Mouse (Mus musculus) intestine, embryonic 15.5 days (tissue): ENCODE data around the gene Wnt10b. TPM values are rescaled to one million over a fixed set of nuclear protein-coding genes. Genes with fewer than 3 reads are reported as not detected.

Source experiments
- ATAC-seq: fragments of 200-750 bp; cut with Nextera tagmentation; 2 replicates; pipeline ENCODE4 v1.8.0; 2017; ENCODE audit warnings: moderate TSS enrichment, moderate library complexity
- H3K27ac ChIP-seq: fragments of 300-500 bp; sonication (generic); 2 replicates; pipeline ENCODE4 v1.5.1; 2015; ENCODE audit warnings: mild to moderate bottlenecking, inconsistent platforms
- H3K27me3 ChIP-seq: fragments of 300-500 bp; sonication (generic); replicated peaks from 2 replicates; pipeline ENCODE4 v1.6.1; 2015; ENCODE audit warnings: inconsistent platforms
- H3K36me3 ChIP-seq: fragments of 300-500 bp; sonication (generic); 2 replicates; pipeline ENCODE4 v1.6.1; 2015; ENCODE audit warnings: inconsistent platforms
- H3K4me1 ChIP-seq: fragments of 300-500 bp; sonication (generic); replicated peaks from 2 replicates; pipeline ENCODE4 v1.6.1; 2015; ENCODE audit warnings: inconsistent platforms
- H3K4me2 ChIP-seq: fragments of 300-500 bp; sonication (generic); replicated peaks from 2 replicates; pipeline ENCODE4 v1.6.1; 2015; ENCODE audit warnings: mild to moderate bottlenecking, inconsistent platforms
- H3K4me3 ChIP-seq: fragments of 300-500 bp; sonication (generic); replicated peaks from 2 replicates; pipeline ENCODE4 v1.5.1; 2015; ENCODE audit warnings: inconsistent platforms
- H3K9ac ChIP-seq: fragments of 300-500 bp; sonication (generic); 2 replicates; pipeline ENCODE4 v1.6.1; 2015; ENCODE audit warnings: inconsistent platforms
- H3K9me3 ChIP-seq: fragments of 300-500 bp; sonication (generic); 2 replicates; pipeline ENCODE4 v1.6.1; 2016; ENCODE audit warnings: inconsistent platforms
- WGBS: fragments of 180-500 bp; shearing (Covaris S2); methylation state at CpG from one replicate; pipeline ENCODE4 v1.1.7; 2015; 5-methylcytosine and 5-hydroxymethylcytosine counted together
- polyA plus RNA-seq: library from polyadenylated mRNA; unstranded; fragments of >200 nt; fragmentation: Nextera tagmentation; extraction: Ambion mirVana; gene quantifications from 2 replicates; pipeline ENCODE4 v1.2.1, GENCODE M21; 2015

Gene Wnt10b
- polyA plus RNA-seq, 1 experiment from 2014 or later, result not detected

GRCm38 (mm10) chr15:98778806-98779205, 856 bp upstream of the Wnt10b start:
- Histone ChIP-seq H3K4me3 (no peak overlapping the region), H3K4me1 (peaks cover 38% of the 10 kb centered on the region), H3K27me3 (peaks cover 80% of the 10 kb centered on the region), H3K4me2 (no peak overlapping the region), H3K9ac (no peak overlapping the region), H3K9me3 (no peaks in the 10 kb centered on the region), H3K36me3 (no peaks in the 10 kb centered on the region), H3K27ac (no peak overlapping the region)
- ATAC-seq, result no peak
- WGBS, result 3% methylated on average over 7 of the region's 11 CpGs

- no peak overlapping the region for H3K9ac ChIP-seq
- H3K4me1 ChIP-seq, result peaks cover 38% of the 10 kb centered on the region
- no peak for ATAC-seq
- no peaks in the 10 kb centered on the region for H3K9me3 ChIP-seq
- no peak overlapping the region for H3K27ac ChIP-seq
- H3K4me2 ChIP-seq, result peak overlapping the region; percentile 51
- H3K4me3 ChIP-seq, result peak overlapping the region; percentile 31
- no peaks in the 10 kb centered on the region for H3K36me3 ChIP-seq
- WGBS, result 2% methylated on average over 24 of the region's 25 CpGs
- peaks cover 82% of the 10 kb centered on the region for H3K27me3 ChIP-seq
Observed at GRCm38 (mm10) chr15:98778191-98778770, 331 bp upstream of the Wnt10b start.

- no peak overlapping the region for H3K27ac ChIP-seq
- no peak overlapping the region for H3K9ac ChIP-seq
- peaks cover 45% of the 10 kb centered on the region for H3K4me1 ChIP-seq
- H3K27me3 ChIP-seq, result peaks cover 94% of the 10 kb centered on the region
- no peak for ATAC-seq
- no peaks in the 10 kb centered on the region for H3K36me3 ChIP-seq
- H3K4me2 ChIP-seq, result peak overlapping the region; percentile 57
- H3K4me3 ChIP-seq, result peak overlapping the region; percentile 31
- no peaks in the 10 kb centered on the region for H3K9me3 ChIP-seq
- WGBS, result 5% methylated on average over 19 of the region's 19 CpGs
Observed at GRCm38 (mm10) chr15:98777005-98777616, 839 bp downstream of the Wnt10b start.

GRCm38 (mm10) chr15:98776280-98777004, 1.5 kb downstream of the Wnt10b start:
- Histone ChIP-seq H3K27me3 (peaks cover 96% of the 10 kb centered on the region), H3K4me3 (peak overlapping the region; percentile 31), H3K9me3 (no peaks in the 10 kb centered on the region), H3K4me2 (peak overlapping the region; percentile 57), H3K36me3 (no peaks in the 10 kb centered on the region), H3K4me1 (peaks cover 45% of the 10 kb centered on the region), H3K9ac (no peak overlapping the region), H3K27ac (no peak overlapping the region)
- 2% methylated on average over 62 of the region's 62 CpGs for WGBS
- ATAC-seq, result peak; percentile 61

GRCm38 (mm10) chr15:98775533-98775932, 2.4 kb downstream of the Wnt10b start:
- Histone ChIP-seq H3K9ac (no peak overlapping the region), H3K27me3 (peaks cover 92% of the 10 kb centered on the region), H3K4me2 (no peak overlapping the region), H3K9me3 (no peaks in the 10 kb centered on the region), H3K4me1 (peaks cover 44% of the 10 kb centered on the region), H3K4me3 (no peak overlapping the region), H3K27ac (no peak overlapping the region), H3K36me3 (no peaks in the 10 kb centered on the region)
- no peak for ATAC-seq
- WGBS, result 8% methylated on average over 5 of the region's 5 CpGs

GRCm38 (mm10) chr15:98774096-98774495, 3.9 kb downstream of the Wnt10b start:
- Histone ChIP-seq H3K4me1 (peaks cover 43% of the 10 kb centered on the region), H3K27ac (no peak overlapping the region), H3K27me3 (peaks cover 87% of the 10 kb centered on the region), H3K36me3 (no peaks in the 10 kb centered on the region), H3K4me3 (no peak overlapping the region), H3K9me3 (no peaks in the 10 kb centered on the region), H3K4me2 (no peak overlapping the region), H3K9ac (no peak overlapping the region)
- no peak for ATAC-seq
- WGBS, result 22% methylated on average over 15 of the region's 15 CpGs

- Histone ChIP-seq H3K4me2 (peak overlapping the region; percentile 78), H3K36me3 (no peaks in the 10 kb centered on the region), H3K27me3 (peaks cover 82% of the 10 kb centered on the region), H3K27ac (no peak overlapping the region), H3K9me3 (no peaks in the 10 kb centered on the region), H3K9ac (peak overlapping the region; percentile 31), H3K4me1 (peaks cover 34% of the 10 kb centered on the region), H3K4me3 (peak overlapping the region; percentile 33)
- ATAC-seq, result peak; percentile 27; the same call in 1 of the 2 replicates
- 2% methylated on average over 36 of the region's 36 CpGs for WGBS
Observed at GRCm38 (mm10) chr15:98772511-98773211, 5.3 kb downstream of the Wnt10b start.

GRCm38 (mm10) chr15:98771813-98772425, 6.0 kb downstream of the Wnt10b start:
- WGBS, result 5% methylated on average over 12 of the region's 12 CpGs
- peaks cover 74% of the 10 kb centered on the region for H3K27me3 ChIP-seq
- peak overlapping the region; percentile 33 for H3K4me3 ChIP-seq
- H3K4me1 ChIP-seq, result peaks cover 27% of the 10 kb centered on the region
- H3K4me2 ChIP-seq, result peak overlapping the region; percentile 78
- no peak for ATAC-seq
- no peaks in the 10 kb centered on the region for H3K9me3 ChIP-seq
- no peaks in the 10 kb centered on the region for H3K36me3 ChIP-seq
- no peak overlapping the region for H3K27ac ChIP-seq
- H3K9ac ChIP-seq, result no peak overlapping the region

- H3K9ac ChIP-seq, result no peak overlapping the region
- 27% methylated on average over 5 of the region's 5 CpGs for WGBS
- peaks cover 47% of the 10 kb centered on the region for H3K27me3 ChIP-seq
- no peak overlapping the region for H3K4me2 ChIP-seq
- no peaks in the 10 kb centered on the region for H3K9me3 ChIP-seq
- peaks cover 11% of the 10 kb centered on the region for H3K4me1 ChIP-seq
- no peak overlapping the region for H3K27ac ChIP-seq
- H3K36me3 ChIP-seq, result no peaks in the 10 kb centered on the region
- no peak overlapping the region for H3K4me3 ChIP-seq
- ATAC-seq, result no peak
Observed at GRCm38 (mm10) chr15:98768259-98768658, 9.7 kb downstream of the Wnt10b start.

GRCm38 (mm10) chr15:98765929-98766328, 12.0 kb downstream of the Wnt10b start:
- H3K27ac ChIP-seq, result no peak overlapping the region
- H3K9ac ChIP-seq, result no peak overlapping the region
- H3K4me1 ChIP-seq, result peaks cover 17% of the 10 kb centered on the region
- no peak overlapping the region for H3K4me2 ChIP-seq
- H3K4me3 ChIP-seq, result no peak overlapping the region
- H3K36me3 ChIP-seq, result no peaks in the 10 kb centered on the region
- peaks cover 24% of the 10 kb centered on the region for H3K27me3 ChIP-seq
- 63% methylated on average over 4 of the region's 4 CpGs for WGBS
- no peak for ATAC-seq
- no peaks in the 10 kb centered on the region for H3K9me3 ChIP-seq

- H3K36me3 ChIP-seq, result peaks cover 5% of the 10 kb centered on the region; the same call in 1 of the 2 replicates
- ATAC-seq, result peak; percentile 93
- H3K4me2 ChIP-seq, result peak within 1 kb of the TSS; percentile 81
- H3K27me3 ChIP-seq, result 0 out of 2 replicates have a peak, but pooled peaks cover 6% of the 10 kb centered on the region
- peak within 1 kb of the TSS; percentile 67 for H3K27ac ChIP-seq
- H3K4me1 ChIP-seq, result peaks cover 17% of the 10 kb centered on the region
- H3K9me3 ChIP-seq, result no peaks in the 10 kb centered on the region
- H3K9ac ChIP-seq, result peak within 1 kb of the TSS; percentile 81
- H3K4me3 ChIP-seq, result peak within 1 kb of the TSS; percentile 98
- under 1% methylated on average over 76 of the region's 76 CpGs for WGBS
Observed at GRCm38 (mm10) chr15:98762670-98763529, 15.1 kb downstream of the Wnt10b start, which contains the start of gene Arf3. Gene Arf3, minus strand, starts transcription at chr15:98763214.
